Mouse (Mus musculus) liver, postnatal 0 days (tissue): ENCODE measurements at regions not wholly inside any gene's neighbourhood (a gene's known extent, or its start where the extent isn't known, plus 50 kb on each side); places are given as distances from the start of the nearest gene placed in this dataset.

Source experiments
- ATAC-seq: fragments of 200-750 bp; cut with Nextera tagmentation; 2 replicates; pipeline ENCODE4 v1.8.0; 2017; ENCODE audit warnings: mild to moderate bottlenecking, moderate library complexity
- DNase-seq: peaks from one replicate; pipeline ENCODE4 v3.0.0-alpha.2; 2016
- H3K27ac ChIP-seq: fragments of 300-500 bp; sonication (generic); 2 replicates; pipeline ENCODE4 v1.5.1; 2014; ENCODE audit warnings: antibody characterized with exemption, moderate library complexity, mild to moderate bottlenecking, low read depth
- H3K27me3 ChIP-seq: fragments of 300-500 bp; sonication (generic); 2 replicates; pipeline ENCODE4 v1.6.1; 2014; ENCODE audit warnings: low read length, control low read depth, mixed read lengths; ENCODE audit not compliant: insufficient read depth
- H3K36me3 ChIP-seq: fragments of 300-500 bp; sonication (generic); replicated peaks from 2 replicates; pipeline ENCODE4 v1.6.1; 2014; ENCODE audit warnings: mild to moderate bottlenecking, control low read depth, low read length, moderate library complexity, mixed read lengths; ENCODE audit not compliant: insufficient read depth
- H3K4me1 ChIP-seq: fragments of 300-500 bp; sonication (generic); 2 replicates; pipeline ENCODE4 v1.6.1; 2014; ENCODE audit warnings: antibody characterized with exemption, mild to moderate bottlenecking, control low read depth; ENCODE audit not compliant: insufficient read depth
- H3K4me2 ChIP-seq: fragments of 300-500 bp; sonication (generic); 2 replicates; pipeline ENCODE4 v1.6.1; 2014; ENCODE audit warnings: low read depth, mild to moderate bottlenecking, low read length, moderate library complexity, mixed read lengths
- H3K4me3 ChIP-seq: fragments of 300-500 bp; sonication (generic); 2 replicates; pipeline ENCODE4 v1.5.1; 2014; ENCODE audit warnings: low read depth, low read length
- H3K9ac ChIP-seq: fragments of 300-500 bp; sonication (generic); replicated peaks from 2 replicates; pipeline ENCODE4 v1.6.1; 2014; ENCODE audit warnings: mild to moderate bottlenecking, moderate library complexity
- H3K9me3 ChIP-seq: fragments of 300-500 bp; sonication (generic); 2 replicates; pipeline ENCODE4 v1.6.1; 2016; ENCODE audit warnings: mild to moderate bottlenecking, control low read depth, low read length, mixed read lengths
- CTCF ChIP-seq: sonication (generic); IDR thresholded peaks from 2 replicates; pipeline ENCODE4 v1.5.1; 2016; ENCODE audit warnings: antibody characterized with exemption, low read depth
- EP300 ChIP-seq: IDR thresholded peaks from 2 replicates; pipeline ENCODE4 v1.6.1; 2016; ENCODE audit warnings: antibody characterized with exemption, low read depth, mild to moderate bottlenecking
- WGBS: fragments of 180-500 bp; shearing (Covaris S2); extraction: QIAGEN DNeasy Blood & Tissue Kit; methylation state at CpG from one replicate; pipeline ENCODE4 v1.1.7; 2014; ENCODE audit not compliant: insufficient replicate concordance; 5-methylcytosine and 5-hydroxymethylcytosine counted together

GRCm38 (mm10) chrX:158627390-158627789 lies 582.7 kb upstream of the Rps6ka3 start:
- H3K4me2 ChIP-seq: no peak overlapping the region
- no peaks in the 10 kb centered on the region; the same call in 1 of the 2 replicates for H3K27me3 ChIP-seq
- H3K9ac ChIP-seq: no peak overlapping the region
- ATAC-seq: no peak
- no peaks in the 10 kb centered on the region for H3K4me1 ChIP-seq
- TF ChIP-seq CTCF (no peak), EP300 (no peak)
- H3K27ac ChIP-seq: no peak overlapping the region
- no peaks in the 10 kb centered on the region for H3K9me3 ChIP-seq
- no peak overlapping the region for H3K4me3 ChIP-seq
- no peak for DNase-seq
- H3K36me3 ChIP-seq: no peaks in the 10 kb centered on the region
- 54% methylated on average over 3 of the region's 3 CpGs for WGBS

- Histone ChIP-seq H3K4me3 (no peak overlapping the region), H3K4me1 (no peaks in the 10 kb centered on the region), H3K9me3 (no peaks in the 10 kb centered on the region), H3K9ac (no peak overlapping the region), H3K36me3 (no peaks in the 10 kb centered on the region), H3K27ac (no peak overlapping the region), H3K27me3 (no peaks in the 10 kb centered on the region; the same call in 1 of the 2 replicates), H3K4me2 (no peak overlapping the region)
- TF ChIP-seq EP300 (no peak), CTCF (no peak)
- ATAC-seq (no peak), DNase-seq (no peak)
- 77% methylated on average over 1 of the region's 1 CpGs for WGBS
Observed at GRCm38 (mm10) chrX:158632406-158632805, 577.7 kb upstream of the Rps6ka3 start.

- 85% methylated on average over 4 of the region's 4 CpGs for WGBS
- TF ChIP-seq CTCF (no peak), EP300 (no peak)
- H3K4me1 ChIP-seq: no peaks in the 10 kb centered on the region
- H3K9me3 ChIP-seq: no peaks in the 10 kb centered on the region
- H3K36me3 ChIP-seq: no peaks in the 10 kb centered on the region
- H3K4me3 ChIP-seq: no peak overlapping the region
- H3K4me2 ChIP-seq: no peak overlapping the region
- ATAC-seq: no peak
- H3K9ac ChIP-seq: no peak overlapping the region
- no peak for DNase-seq
- no peak overlapping the region for H3K27ac ChIP-seq
- H3K27me3 ChIP-seq: no peaks in the 10 kb centered on the region
Observed at GRCm38 (mm10) chrX:158652226-158652625, 557.9 kb upstream of the Rps6ka3 start.

GRCm38 (mm10) chrX:158656188-158656587 lies 553.9 kb upstream of the Rps6ka3 start:
- no peak for DNase-seq
- ATAC-seq: no peak
- Histone ChIP-seq H3K9me3 (no peaks in the 10 kb centered on the region), H3K4me3 (no peak overlapping the region), H3K9ac (no peak overlapping the region), H3K4me2 (no peak overlapping the region), H3K27ac (no peak overlapping the region), H3K4me1 (no peaks in the 10 kb centered on the region), H3K36me3 (no peaks in the 10 kb centered on the region), H3K27me3 (no peaks in the 10 kb centered on the region)
- TF ChIP-seq EP300 (no peak), CTCF (no peak)
- WGBS: 67% methylated on average over 4 of the region's 4 CpGs

GRCm38 (mm10) chrX:158694191-158694590 lies 515.9 kb upstream of the Rps6ka3 start:
- no peaks in the 10 kb centered on the region for H3K4me1 ChIP-seq
- H3K4me3 ChIP-seq: no peak overlapping the region
- H3K4me2 ChIP-seq: no peak overlapping the region
- H3K9ac ChIP-seq: no peak overlapping the region
- TF ChIP-seq EP300 (no peak), CTCF (no peak)
- no peaks in the 10 kb centered on the region for H3K36me3 ChIP-seq
- WGBS: 80% methylated on average over 1 of the region's 1 CpGs
- no peaks in the 10 kb centered on the region for H3K27me3 ChIP-seq
- ATAC-seq: no peak
- H3K9me3 ChIP-seq: no peaks in the 10 kb centered on the region
- no peak overlapping the region for H3K27ac ChIP-seq
- DNase-seq: no peak

GRCm38 (mm10) chrX:158703411-158703810 lies 506.7 kb upstream of the Rps6ka3 start:
- WGBS: 67% methylated on average over 3 of the region's 3 CpGs
- H3K4me1 ChIP-seq: no peaks in the 10 kb centered on the region
- no peaks in the 10 kb centered on the region for H3K27me3 ChIP-seq
- H3K4me2 ChIP-seq: no peak overlapping the region
- ATAC-seq (no peak), DNase-seq (no peak)
- H3K36me3 ChIP-seq: no peaks in the 10 kb centered on the region
- no peaks in the 10 kb centered on the region for H3K9me3 ChIP-seq
- H3K27ac ChIP-seq: no peak overlapping the region
- H3K4me3 ChIP-seq: no peak overlapping the region
- TF ChIP-seq EP300 (no peak), CTCF (no peak)
- H3K9ac ChIP-seq: no peak overlapping the region

- H3K9me3 ChIP-seq: no peaks in the 10 kb centered on the region
- no peaks in the 10 kb centered on the region for H3K36me3 ChIP-seq
- ATAC-seq (no peak), DNase-seq (no peak)
- no peak overlapping the region for H3K9ac ChIP-seq
- no peaks in the 10 kb centered on the region for H3K27me3 ChIP-seq
- no peak overlapping the region for H3K4me3 ChIP-seq
- 79% methylated on average over 3 of the region's 3 CpGs for WGBS
- H3K27ac ChIP-seq: no peak overlapping the region
- no peak overlapping the region for H3K4me2 ChIP-seq
- TF ChIP-seq EP300 (no peak), CTCF (no peak)
- H3K4me1 ChIP-seq: no peaks in the 10 kb centered on the region
Observed at GRCm38 (mm10) chrX:158709811-158710210, 500.3 kb upstream of the Rps6ka3 start.
